Mouse (Mus musculus): ENCODE measurements around the gene Grid1. TPM values are rescaled to one million over a fixed set of nuclear protein-coding genes. Genes with fewer than 3 reads are reported as not detected.

Gene Grid1
- polyA plus RNA-seq, 1 experiment from 2014 or later, result 0.49 TPM

DNA sequence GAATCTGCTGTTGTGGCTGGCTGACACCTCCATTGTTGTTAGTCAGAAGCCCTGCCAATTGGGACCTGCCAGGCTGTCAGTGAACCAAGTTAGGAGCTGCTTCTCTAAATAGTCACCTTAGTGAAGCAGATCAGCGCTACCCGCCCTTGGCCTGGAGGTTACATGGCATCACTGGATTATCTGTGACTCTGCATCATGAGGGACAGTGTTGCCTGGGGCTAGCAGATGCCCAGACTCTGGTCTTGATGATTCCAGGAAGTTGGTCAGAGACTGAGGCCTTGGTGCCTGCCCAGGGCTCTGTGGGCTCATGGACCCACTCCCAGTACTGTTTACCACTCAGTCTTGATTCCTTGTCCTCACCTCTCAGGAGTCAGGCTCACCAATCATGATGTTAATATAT, 209.7 kb downstream of the Grid1 start:
- no peaks in the 10 kb centered on the region for H3K9me3 ChIP-seq (ENCODE audit: control insufficient read depth, low read length)
- DNase-seq (ENCODE audit: low spot score), result no peak
- H3K27me3 ChIP-seq (replicated peaks; ENCODE audit: control insufficient read depth, insufficient read depth, low read length), result no peaks in the 10 kb centered on the region
- H3K27ac ChIP-seq (ENCODE audit: low read depth), result no peak overlapping the region
- H3K4me2 ChIP-seq (ENCODE audit: low read length), result no peak overlapping the region
- H3K9ac ChIP-seq (ENCODE audit: low read length), result no peak overlapping the region
- no peak overlapping the region for H3K4me3 ChIP-seq (ENCODE audit: low read depth, low read length)
- 98% methylated on average over 2 of the region's 2 CpGs for WGBS
- H3K36me3 ChIP-seq (ENCODE audit: control insufficient read depth, insufficient read depth, low read length), result no peaks in the 10 kb centered on the region
- no peaks in the 10 kb centered on the region for H3K4me1 ChIP-seq (replicated peaks; ENCODE audit: control insufficient read depth, insufficient read depth, low read length)
- ATAC-seq (replicated peaks; ENCODE audit: low FRiP score, low TSS enrichment, low read depth), result no peak

DNA sequence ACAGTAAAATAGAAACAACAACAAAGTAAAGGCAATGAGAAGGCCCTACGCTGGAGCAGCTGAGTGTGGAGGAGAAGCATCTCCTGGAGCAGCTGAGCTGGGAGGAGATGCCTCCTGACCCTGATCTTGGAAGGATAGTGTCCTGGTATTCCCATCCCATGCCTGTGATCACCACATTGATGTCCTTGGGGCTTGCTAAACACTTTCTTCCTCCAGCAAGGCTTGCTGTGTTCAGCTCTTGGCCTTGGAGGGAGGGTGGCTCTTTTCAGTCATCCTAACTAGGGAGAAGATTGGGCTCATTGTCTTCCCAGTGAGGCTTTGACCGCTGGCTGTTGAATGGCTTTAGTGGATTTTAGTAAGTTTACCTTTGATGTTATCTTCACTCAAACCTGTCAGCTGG, 210.4 kb downstream of the Grid1 start:
- no peak for DNase-seq (ENCODE audit: low spot score)
- Histone ChIP-seq H3K27ac (ENCODE audit: low read depth) (no peak overlapping the region), H3K36me3 (ENCODE audit: control insufficient read depth, insufficient read depth, low read length) (no peaks in the 10 kb centered on the region), H3K4me3 (ENCODE audit: low read depth, low read length) (no peak overlapping the region), H3K9me3 (ENCODE audit: control insufficient read depth, low read length) (no peaks in the 10 kb centered on the region), H3K4me2 (ENCODE audit: low read length) (no peak overlapping the region), H3K4me1 (replicated peaks; ENCODE audit: control insufficient read depth, insufficient read depth, low read length) (no peaks in the 10 kb centered on the region), H3K27me3 (replicated peaks; ENCODE audit: control insufficient read depth, insufficient read depth, low read length) (no peaks in the 10 kb centered on the region), H3K9ac (ENCODE audit: low read length) (no peak overlapping the region)
- no peak for ATAC-seq (replicated peaks; ENCODE audit: low FRiP score, low TSS enrichment, low read depth)
- WGBS, result 85% methylated on average over 2 of the region's 2 CpGs

DNA sequence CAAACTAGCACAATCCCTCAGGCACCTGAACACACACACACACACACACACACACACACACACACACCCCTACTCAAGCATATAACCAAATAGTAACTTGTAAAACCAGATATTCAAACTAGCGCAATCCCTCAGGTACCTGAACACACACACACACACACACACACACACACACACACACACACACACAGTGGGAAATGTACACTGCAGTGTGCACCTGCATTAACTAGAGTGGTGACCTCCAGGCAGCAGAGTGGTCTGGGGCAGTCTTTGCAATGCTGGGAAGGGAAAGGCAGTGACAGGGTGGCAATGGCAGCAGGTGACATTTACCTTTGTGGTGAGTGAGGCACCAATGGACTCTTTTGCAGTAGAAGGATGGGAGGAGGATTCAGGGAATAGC, 212.4 kb downstream of the Grid1 start:
- no peaks in the 10 kb centered on the region for H3K27me3 ChIP-seq (replicated peaks; ENCODE audit: control insufficient read depth, insufficient read depth, low read length)
- 83% methylated on average over 1 of the region's 1 CpGs for WGBS
- no peak for ATAC-seq (replicated peaks; ENCODE audit: low FRiP score, low TSS enrichment, low read depth)

GRCm38 (mm10) chr14:35044268-35044667, 224.4 kb downstream of the Grid1 start:
- DNase-seq (ENCODE audit: low spot score) (no peak), ATAC-seq (replicated peaks; ENCODE audit: low FRiP score, low TSS enrichment, low read depth) (no peak)
- Histone ChIP-seq H3K4me1 (replicated peaks; ENCODE audit: control insufficient read depth, insufficient read depth, low read length) (no peaks in the 10 kb centered on the region), H3K4me2 (ENCODE audit: low read length) (no peak overlapping the region), H3K36me3 (ENCODE audit: control insufficient read depth, insufficient read depth, low read length) (no peaks in the 10 kb centered on the region), H3K27me3 (replicated peaks; ENCODE audit: control insufficient read depth, insufficient read depth, low read length) (no peaks in the 10 kb centered on the region), H3K27ac (ENCODE audit: low read depth) (no peak overlapping the region), H3K9me3 (ENCODE audit: control insufficient read depth, low read length) (no peaks in the 10 kb centered on the region), H3K4me3 (ENCODE audit: low read depth, low read length) (no peak overlapping the region), H3K9ac (ENCODE audit: low read length) (no peak overlapping the region)
- WGBS, result 47% methylated on average over 5 of the region's 5 CpGs

More for the DNA sequence above, 212.4 kb downstream of the Grid1 start:
- no peak overlapping the region for H3K27ac ChIP-seq (ENCODE audit: low read depth)
- DNase-seq (ENCODE audit: low spot score), result peak; percentile 4
- no peaks in the 10 kb centered on the region for H3K9me3 ChIP-seq (ENCODE audit: control insufficient read depth, low read length)
- H3K36me3 ChIP-seq (ENCODE audit: control insufficient read depth, insufficient read depth, low read length), result no peaks in the 10 kb centered on the region
- no peak overlapping the region for H3K9ac ChIP-seq (ENCODE audit: low read length)
- H3K4me1 ChIP-seq (replicated peaks; ENCODE audit: control insufficient read depth, insufficient read depth, low read length), result no peaks in the 10 kb centered on the region
- no peak overlapping the region for H3K4me2 ChIP-seq (ENCODE audit: low read length)
- H3K4me3 ChIP-seq (ENCODE audit: low read depth, low read length), result no peak overlapping the region

GRCm38 (mm10) chr14:35044918-35045698, 225.2 kb downstream of the Grid1 start:
- WGBS, result 86% methylated on average over 10 of the region's 10 CpGs
- H3K9ac ChIP-seq (ENCODE audit: low read length), result no peak overlapping the region

DNA sequence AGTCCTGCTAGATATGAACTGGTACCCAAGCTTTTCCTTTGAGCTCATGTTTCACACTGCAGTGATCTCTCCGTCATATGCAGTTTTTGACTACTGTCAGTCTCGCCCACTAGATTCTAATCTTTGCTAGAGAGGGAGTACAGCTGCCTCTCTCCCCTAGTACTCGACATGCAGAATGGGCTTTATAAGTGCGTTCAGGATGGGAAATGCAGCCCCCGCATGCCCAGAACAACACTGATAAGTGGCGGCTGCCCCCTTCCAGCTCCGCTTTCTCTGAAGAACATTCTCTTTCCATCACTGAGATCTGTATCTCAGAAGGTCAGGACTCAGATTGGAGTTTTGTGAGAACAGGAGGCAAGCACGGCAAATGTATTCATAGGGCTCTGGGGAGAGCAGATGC, 229.3 kb downstream of the Grid1 start:
- Histone ChIP-seq H3K27ac (ENCODE audit: low read depth) (no peak overlapping the region), H3K4me2 (ENCODE audit: low read length) (no peak overlapping the region), H3K27me3 (replicated peaks; ENCODE audit: control insufficient read depth, insufficient read depth, low read length) (no peaks in the 10 kb centered on the region), H3K9me3 (ENCODE audit: control insufficient read depth, low read length) (no peaks in the 10 kb centered on the region), H3K4me3 (ENCODE audit: low read depth, low read length) (no peak overlapping the region), H3K4me1 (replicated peaks; ENCODE audit: control insufficient read depth, insufficient read depth, low read length) (no peaks in the 10 kb centered on the region), H3K9ac (ENCODE audit: low read length) (no peak overlapping the region), H3K36me3 (ENCODE audit: control insufficient read depth, insufficient read depth, low read length) (no peaks in the 10 kb centered on the region)
- 70% methylated on average over 8 of the region's 8 CpGs for WGBS
- ATAC-seq (replicated peaks; ENCODE audit: low FRiP score, low TSS enrichment, low read depth) (no peak), DNase-seq (ENCODE audit: low spot score) (no peak)

More at GRCm38 (mm10) chr14:35044918-35045698, 225.2 kb downstream of the Grid1 start:
- Histone ChIP-seq H3K9me3 (ENCODE audit: control insufficient read depth, low read length) (no peaks in the 10 kb centered on the region), H3K4me1 (replicated peaks; ENCODE audit: control insufficient read depth, insufficient read depth, low read length) (no peaks in the 10 kb centered on the region), H3K27me3 (replicated peaks; ENCODE audit: control insufficient read depth, insufficient read depth, low read length) (no peaks in the 10 kb centered on the region), H3K27ac (ENCODE audit: low read depth) (no peak overlapping the region), H3K36me3 (ENCODE audit: control insufficient read depth, insufficient read depth, low read length) (no peaks in the 10 kb centered on the region), H3K4me2 (ENCODE audit: low read length) (no peak overlapping the region), H3K4me3 (ENCODE audit: low read depth, low read length) (no peak overlapping the region)
- no peak for ATAC-seq (replicated peaks; ENCODE audit: low FRiP score, low TSS enrichment, low read depth)
- no peak for DNase-seq (ENCODE audit: low spot score)

- no peaks in the 10 kb centered on the region for H3K4me1 ChIP-seq (replicated peaks; ENCODE audit: control insufficient read depth, insufficient read depth, low read length)
- no peak overlapping the region for H3K27ac ChIP-seq (ENCODE audit: low read depth)
- WGBS, result 30% methylated on average over 3 of the region's 3 CpGs
- H3K9ac ChIP-seq (ENCODE audit: low read length), result no peak overlapping the region
- H3K4me2 ChIP-seq (ENCODE audit: low read length), result no peak overlapping the region
- no peak overlapping the region for H3K4me3 ChIP-seq (ENCODE audit: low read depth, low read length)
- no peaks in the 10 kb centered on the region for H3K9me3 ChIP-seq (ENCODE audit: control insufficient read depth, low read length)
- no peak for ATAC-seq (replicated peaks; ENCODE audit: low FRiP score, low TSS enrichment, low read depth)
- DNase-seq (ENCODE audit: low spot score), result no peak
- H3K36me3 ChIP-seq (ENCODE audit: control insufficient read depth, insufficient read depth, low read length), result no peaks in the 10 kb centered on the region
- H3K27me3 ChIP-seq (replicated peaks; ENCODE audit: control insufficient read depth, insufficient read depth, low read length), result no peaks in the 10 kb centered on the region
Observed at GRCm38 (mm10) chr14:35054139-35054538, 234.2 kb downstream of the Grid1 start.

DNA sequence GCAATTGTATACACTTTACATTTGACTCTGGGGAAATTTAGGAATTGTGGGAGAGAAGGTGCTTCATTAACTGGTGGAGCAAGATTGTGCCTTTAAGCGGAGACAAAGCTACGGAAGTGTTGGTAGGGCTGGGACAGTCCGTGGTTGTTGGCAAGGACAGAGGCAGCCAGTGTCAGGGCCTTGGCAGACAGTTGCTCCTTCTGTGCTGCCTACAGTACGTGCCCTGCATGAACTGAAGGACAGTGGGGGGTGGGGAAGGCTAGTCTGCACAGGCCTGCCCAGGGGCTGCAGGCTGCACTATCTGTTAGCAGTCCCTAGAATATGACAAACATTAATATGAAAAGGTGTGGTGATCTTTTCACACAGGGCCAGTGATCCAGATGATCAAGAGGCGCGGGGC, 254.7 kb downstream of the Grid1 start:
- Histone ChIP-seq H3K36me3 (ENCODE audit: control insufficient read depth, insufficient read depth, low read length) (no peaks in the 10 kb centered on the region), H3K27ac (ENCODE audit: low read depth) (no peak overlapping the region), H3K4me3 (ENCODE audit: low read depth, low read length) (no peak overlapping the region), H3K4me2 (ENCODE audit: low read length) (no peak overlapping the region), H3K27me3 (replicated peaks; ENCODE audit: control insufficient read depth, insufficient read depth, low read length) (no peaks in the 10 kb centered on the region), H3K9me3 (ENCODE audit: control insufficient read depth, low read length) (no peaks in the 10 kb centered on the region), H3K9ac (ENCODE audit: low read length) (no peak overlapping the region), H3K4me1 (replicated peaks; ENCODE audit: control insufficient read depth, insufficient read depth, low read length) (no peaks in the 10 kb centered on the region)
- ATAC-seq (replicated peaks; ENCODE audit: low FRiP score, low TSS enrichment, low read depth), result no peak
- DNase-seq (ENCODE audit: low spot score), result no peak
- WGBS, result 76% methylated on average over 6 of the region's 6 CpGs

- ATAC-seq (replicated peaks; ENCODE audit: low FRiP score, low TSS enrichment, low read depth) (no peak), DNase-seq (ENCODE audit: low spot score) (no peak)
- 88% methylated on average over 1 of the region's 1 CpGs for WGBS
- Histone ChIP-seq H3K9me3 (ENCODE audit: control insufficient read depth, low read length) (no peaks in the 10 kb centered on the region), H3K4me2 (ENCODE audit: low read length) (no peak overlapping the region), H3K27ac (ENCODE audit: low read depth) (no peak overlapping the region), H3K4me3 (ENCODE audit: low read depth, low read length) (no peak overlapping the region), H3K9ac (ENCODE audit: low read length) (no peak overlapping the region), H3K36me3 (ENCODE audit: control insufficient read depth, insufficient read depth, low read length) (no peaks in the 10 kb centered on the region), H3K27me3 (replicated peaks; ENCODE audit: control insufficient read depth, insufficient read depth, low read length) (no peaks in the 10 kb centered on the region), H3K4me1 (replicated peaks; ENCODE audit: control insufficient read depth, insufficient read depth, low read length) (no peaks in the 10 kb centered on the region)
Observed at GRCm38 (mm10) chr14:35079954-35080353, 260.0 kb downstream of the Grid1 start.
